9 mouse cellular contexts compared by ENCODE assay signal in the genomic region with DNA sequence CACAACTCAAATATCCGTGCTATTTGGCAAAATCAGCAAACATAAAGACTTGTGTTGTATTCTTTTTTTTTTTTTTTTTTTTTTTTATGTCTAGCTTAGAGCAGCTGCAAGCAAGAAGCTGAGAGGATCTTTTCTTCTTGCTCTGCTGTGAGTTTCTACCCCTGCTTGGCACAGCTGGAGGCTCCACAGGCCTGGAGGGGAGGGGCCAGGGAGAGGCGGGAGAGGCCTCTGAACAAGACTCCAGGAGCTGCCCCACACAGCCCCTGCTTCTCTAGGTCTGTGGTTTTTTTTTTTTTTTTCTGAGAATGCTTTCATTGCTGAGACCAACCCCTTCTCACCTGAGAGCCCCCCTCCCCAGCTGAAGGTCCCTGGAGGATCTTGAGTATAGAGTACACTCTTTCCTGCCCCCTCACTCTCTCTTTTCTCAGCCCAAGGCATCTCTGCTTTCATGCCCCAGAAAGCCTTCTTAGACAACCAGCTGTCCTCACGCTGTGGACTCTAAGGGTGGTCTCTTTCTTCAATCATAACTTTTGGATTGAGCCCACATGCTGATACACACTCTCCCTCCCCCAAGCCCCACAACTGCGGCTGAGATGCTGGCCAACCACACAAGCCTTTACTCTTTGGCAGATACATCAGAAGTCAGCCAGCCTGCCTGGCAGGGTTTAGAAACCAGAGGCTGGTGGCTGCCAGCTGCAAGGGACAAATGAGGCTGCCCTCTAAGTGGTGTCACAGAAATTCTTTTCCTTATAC.
DNase-seq lines count a peak whose midpoint lies in the region; ATAC-seq and TF ChIP-seq lines count a peak whose summit lies in the region.
"Had no signal": no experiment of that assay in that cellular context is flagged by ENCODE, and none has a peak within 500 bp of the region (broad histone marks: within the 10 kb centered on the region; RNA-seq: fewer than 3 reads in every experiment).

No protein-coding gene starts in this region.

- no peak overlapping the region for H3K27ac ChIP-seq in forebrain, embryonic 11.5 days (ENCODE audit: low read depth, low read length)
- H3K27ac ChIP-seq in forebrain, embryonic 12.5 days, result no peak overlapping the region
- no peak overlapping the region for H3K27ac ChIP-seq in forebrain, embryonic 14.5 days (ENCODE audit: low read depth, low read length)
- H3K27ac ChIP-seq in thymus, adult 2 months (ENCODE audit: control insufficient read depth, insufficient read depth, low read length), result peak overlapping the region; percentile 56; the same call in 1 of the 2 replicates
- H3K27ac ChIP-seq: liver, embryonic 15.5 days had no signal

- DNase-seq in forebrain, embryonic 11.5 days (ENCODE audit: low spot score), result no peak
- peak; percentile 12 for DNase-seq in ES-CJ7 (ENCODE audit: low read depth, low spot score)
- DNase-seq in forebrain, embryonic 14.5 days (ENCODE audit: low spot score), result peak; percentile 36
- peak; percentile 67 for DNase-seq in lung, postnatal 10 days
- peak; percentile 42 for DNase-seq in thymus, adult 2 months
- no peak for DNase-seq in natural killer cell, adult 2 months (ENCODE audit: low spot score in 2 of 2)
- DNase-seq in B cell, adult 2 months, result no peak

- H3K9me3 ChIP-seq in forebrain, embryonic 11.5 days (ENCODE audit: control insufficient read depth, low read length), result no peaks in the 10 kb centered on the region
- H3K9me3 ChIP-seq in forebrain, embryonic 12.5 days, result no peaks in the 10 kb centered on the region
- no peaks in the 10 kb centered on the region for H3K9me3 ChIP-seq in forebrain, embryonic 14.5 days (replicated peaks; ENCODE audit: control insufficient read depth, low read length)
- H3K9me3 ChIP-seq: liver, embryonic 15.5 days had no signal

- WGBS in forebrain, embryonic 11.5 days, result 11% methylated on average over 4 of the region's 4 CpGs
- 6% methylated on average over 4 of the region's 4 CpGs for WGBS in forebrain, embryonic 12.5 days
- 15% methylated on average over 4 of the region's 4 CpGs for WGBS in forebrain, embryonic 14.5 days
- 13% methylated on average over 4 of the region's 4 CpGs for WGBS in thymus, adult 2 months

- no peaks in the 10 kb centered on the region for H3K36me3 ChIP-seq in forebrain, embryonic 11.5 days (ENCODE audit: control insufficient read depth, insufficient read depth, low read length)
- no peaks in the 10 kb centered on the region for H3K36me3 ChIP-seq in forebrain, embryonic 12.5 days (replicated peaks)
- no peaks in the 10 kb centered on the region for H3K36me3 ChIP-seq in forebrain, embryonic 14.5 days (ENCODE audit: control insufficient read depth, insufficient read depth, low read length)
- H3K36me3 ChIP-seq in thymus, adult 2 months (ENCODE audit: control insufficient read depth, insufficient read depth, low read length), result no peaks in the 10 kb centered on the region
- H3K36me3 ChIP-seq: liver, embryonic 15.5 days had no signal

- peak; percentile 68 for ATAC-seq in forebrain, embryonic 11.5 days (replicated peaks; ENCODE audit: low FRiP score)
- ATAC-seq in forebrain, embryonic 12.5 days (ENCODE audit: low FRiP score), result no peak; the same call in 1 of the 2 replicates
- ATAC-seq in forebrain, embryonic 14.5 days, result peak; percentile 87

- H3K4me2 ChIP-seq in forebrain, embryonic 11.5 days (ENCODE audit: low read depth, low read length, severe bottlenecking), result no peak overlapping the region
- H3K4me2 ChIP-seq in forebrain, embryonic 12.5 days, result no peak overlapping the region
- no peak overlapping the region for H3K4me2 ChIP-seq in forebrain, embryonic 14.5 days (ENCODE audit: low read length)
- H3K4me2 ChIP-seq: liver, embryonic 15.5 days had no signal

- H3K27me3 ChIP-seq in forebrain, embryonic 11.5 days (ENCODE audit: control insufficient read depth, insufficient read depth, low read length), result no peaks in the 10 kb centered on the region
- no peaks in the 10 kb centered on the region for H3K27me3 ChIP-seq in forebrain, embryonic 12.5 days
- no peaks in the 10 kb centered on the region for H3K27me3 ChIP-seq in forebrain, embryonic 14.5 days (replicated peaks; ENCODE audit: control insufficient read depth, insufficient read depth, low read length)
- H3K27me3 ChIP-seq in thymus, adult 2 months (ENCODE audit: control insufficient read depth, insufficient read depth, low read length), result no peaks in the 10 kb centered on the region
- H3K27me3 ChIP-seq: liver, embryonic 15.5 days had no signal

- no peak overlapping the region for H3K9ac ChIP-seq in forebrain, embryonic 11.5 days (ENCODE audit: low read length)
- H3K9ac ChIP-seq in forebrain, embryonic 12.5 days, result no peak overlapping the region
- no peak overlapping the region for H3K9ac ChIP-seq in forebrain, embryonic 14.5 days (ENCODE audit: low read length)
- H3K9ac ChIP-seq: liver, embryonic 15.5 days had no signal

- no peak overlapping the region for H3K4me3 ChIP-seq in forebrain, embryonic 11.5 days (ENCODE audit: low read depth, low read length)
- H3K4me3 ChIP-seq in forebrain, embryonic 12.5 days (replicated peaks), result no peak overlapping the region
- no peak overlapping the region for H3K4me3 ChIP-seq in forebrain, embryonic 14.5 days (ENCODE audit: low read depth, low read length)
- no peak overlapping the region for H3K4me3 ChIP-seq in thymus, adult 2 months (ENCODE audit: control insufficient read depth, insufficient read depth, low read length)
- H3K4me3 ChIP-seq: liver, embryonic 15.5 days had no signal

- no peak for TF ChIP-seq POLR2A in thymus, adult 2 months (IDR thresholded peaks at IDR 0.05; ENCODE audit: control insufficient read depth, extremely low read depth, insufficient read depth, low read length, poor library complexity)

- no peak for TF ChIP-seq CTCF in thymus, adult 2 months (IDR thresholded peaks at IDR 0.05; ENCODE audit: borderline replicate concordance, control insufficient read depth, extremely low read depth, insufficient read depth, low read length, poor library complexity)

- H3K4me1 ChIP-seq in forebrain, embryonic 11.5 days (replicated peaks; ENCODE audit: control insufficient read depth, insufficient read depth, low read length), result peaks cover 5% of the 10 kb centered on the region; the same call in 1 of the 2 replicates
- H3K4me1 ChIP-seq in forebrain, embryonic 12.5 days, result peaks cover 12% of the 10 kb centered on the region
- H3K4me1 ChIP-seq in forebrain, embryonic 14.5 days (ENCODE audit: control insufficient read depth, insufficient read depth, low read length), result no peaks in the 10 kb centered on the region
- H3K4me1 ChIP-seq in thymus, adult 2 months (replicated peaks; ENCODE audit: control insufficient read depth, insufficient read depth, low read length), result peaks cover 10% of the 10 kb centered on the region
- H3K4me1 ChIP-seq: liver, embryonic 15.5 days had no signal

Comparison
In these comparisons a context has a peak if more than half of its experiments do, and no peak if none do; other contexts are left out.
1. DNase-seq: peak in ES-CJ7 (single experiment), forebrain, embryonic 14.5 days (single experiment), lung, postnatal 10 days (single experiment) and thymus, adult 2 months (single experiment); none in forebrain, embryonic 11.5 days (single experiment), natural killer cell, adult 2 months (0 of 2) and B cell, adult 2 months (0 of 2).